Mouse (Mus musculus) right cerebral cortex, postnatal 10 days (tissue): ENCODE measurements around the gene Boc.
A peak's percentile ranks its signal among the peaks of the same experiment; 100 is the strongest.

Experiments used
- DNase-seq, 2 experiments: peaks; one replicate each; pipeline ENCODE4 v3.0.0; 2021; ENCODE audit warnings: low spot score in 2 of 2

Boc gene

DNA sequence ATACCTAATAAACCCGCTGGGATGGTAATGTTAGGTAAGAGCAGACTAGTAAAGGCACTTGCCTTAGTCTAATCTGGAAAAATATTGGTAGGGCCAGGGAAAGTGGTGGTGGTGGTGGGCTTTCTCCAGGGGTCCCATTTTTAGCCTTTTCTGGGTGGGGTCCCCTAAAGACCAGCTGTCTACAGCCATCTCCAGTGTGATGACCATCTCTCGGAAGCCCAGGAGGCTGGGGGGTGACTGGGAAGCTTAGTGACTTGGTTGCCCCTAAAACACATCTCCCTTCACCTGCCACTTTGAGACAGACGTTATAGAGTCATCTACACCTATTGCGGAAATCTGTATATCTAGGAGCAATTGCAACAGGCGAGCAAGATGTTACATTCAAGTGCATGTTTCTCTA is 6.0 kb downstream of the Boc start:
- DNase-seq = peak in 1 of 2 experiments; percentile 19

DNA sequence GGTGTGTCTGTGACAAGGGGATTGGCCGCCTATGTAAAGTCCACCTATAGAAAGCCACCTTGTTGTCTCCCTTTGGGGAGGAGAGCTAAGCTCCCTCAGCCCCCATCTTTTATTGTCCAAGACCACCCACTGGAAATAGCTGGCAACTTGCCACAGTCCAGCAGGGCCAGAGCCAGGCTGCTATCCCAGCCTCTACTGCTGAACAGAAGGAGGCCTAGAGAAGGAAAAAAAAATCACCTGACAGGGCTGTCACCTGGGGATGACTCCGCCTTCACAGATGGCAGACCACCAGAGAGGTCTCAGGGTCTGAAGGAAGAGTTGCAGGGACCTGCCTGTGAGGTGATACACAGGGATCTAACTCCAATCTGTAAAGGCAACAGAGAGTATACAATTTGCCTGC is 6.7 kb downstream of the Boc start:
- DNase-seq = peak in 1 of 2 experiments; percentile 33

DNA sequence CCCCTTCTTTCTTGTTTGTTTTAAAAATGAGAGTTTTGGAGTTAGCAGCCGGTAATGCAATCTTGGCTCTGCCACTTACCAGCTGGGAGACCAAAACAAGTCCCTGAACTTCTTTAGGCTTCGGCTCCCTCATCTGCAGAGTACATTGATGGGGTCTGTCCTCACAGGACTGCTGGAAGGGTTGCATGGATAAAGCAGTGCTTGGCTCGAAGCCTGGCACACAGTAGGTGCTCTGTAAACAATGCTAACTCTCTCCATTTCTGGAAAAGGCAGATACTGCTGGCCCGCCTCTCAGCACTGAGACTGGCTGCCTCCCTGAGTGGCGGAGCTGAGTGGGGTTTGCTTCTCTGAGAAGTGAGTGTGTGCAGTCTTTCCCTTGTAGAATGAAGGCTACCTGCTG is 7.2 kb downstream of the Boc start:
- DNase-seq = peak in 1 of 2 experiments; percentile 10

DNA sequence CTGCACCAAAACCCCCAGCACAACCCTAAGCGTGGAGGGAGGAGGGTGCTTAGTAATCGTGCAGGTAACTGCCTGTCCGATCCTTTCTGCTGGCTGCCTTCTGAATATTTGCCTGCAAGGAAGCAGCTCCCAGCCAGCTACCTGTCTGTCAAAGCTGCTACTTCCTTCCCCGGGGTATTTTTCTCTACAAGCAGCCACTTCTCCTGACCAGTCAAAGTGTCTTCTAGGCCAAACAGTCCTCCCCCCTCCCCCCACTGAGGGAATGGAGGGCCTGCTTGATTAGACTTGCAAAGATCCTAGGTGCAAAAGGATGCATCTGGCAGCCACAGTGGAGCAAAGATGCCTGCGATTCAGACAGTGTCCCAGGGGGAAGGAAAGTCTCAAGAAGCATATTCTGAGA is 7.9 kb downstream of the Boc start:
- DNase-seq = peak in 1 of 2 experiments; percentile 36

DNA sequence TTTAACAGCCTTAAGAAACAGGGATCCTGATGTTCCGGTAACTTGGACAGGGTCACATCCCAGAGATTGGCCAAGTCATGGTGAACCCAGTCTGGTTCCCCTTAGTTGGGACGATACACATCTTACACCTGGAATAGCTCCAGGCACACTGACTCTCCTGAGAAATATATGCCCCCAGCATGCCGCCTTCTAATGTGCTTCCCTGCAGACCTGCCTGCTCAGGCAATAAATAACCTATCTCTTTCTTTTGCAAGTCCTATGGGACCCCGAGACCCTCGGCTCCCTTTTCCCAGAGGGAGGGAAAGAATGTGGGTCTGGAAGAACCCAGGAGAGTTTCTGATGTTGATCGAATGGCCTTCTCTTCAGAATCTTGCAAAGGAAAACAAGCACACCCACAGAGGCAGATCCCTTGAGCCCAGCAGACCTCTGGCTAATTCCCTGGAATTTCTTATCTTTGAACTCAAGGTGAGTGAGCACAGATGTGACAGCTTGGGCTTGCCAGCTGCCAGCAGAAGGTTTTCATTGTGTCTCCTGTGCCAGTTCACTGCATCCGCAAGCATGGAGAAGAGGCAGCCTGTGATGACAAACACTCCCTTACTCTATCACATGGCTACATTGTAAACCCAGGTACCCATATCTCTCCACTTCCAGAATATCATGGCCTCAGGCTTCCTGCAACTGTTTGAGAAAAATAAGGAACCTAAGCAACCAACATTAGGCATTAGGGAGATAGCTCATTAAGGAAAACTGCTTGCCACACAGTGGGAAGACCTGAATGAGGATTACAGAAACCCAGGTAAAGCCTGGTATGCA is 8.6 kb downstream of the Boc start:
- DNase-seq = no peak

DNA sequence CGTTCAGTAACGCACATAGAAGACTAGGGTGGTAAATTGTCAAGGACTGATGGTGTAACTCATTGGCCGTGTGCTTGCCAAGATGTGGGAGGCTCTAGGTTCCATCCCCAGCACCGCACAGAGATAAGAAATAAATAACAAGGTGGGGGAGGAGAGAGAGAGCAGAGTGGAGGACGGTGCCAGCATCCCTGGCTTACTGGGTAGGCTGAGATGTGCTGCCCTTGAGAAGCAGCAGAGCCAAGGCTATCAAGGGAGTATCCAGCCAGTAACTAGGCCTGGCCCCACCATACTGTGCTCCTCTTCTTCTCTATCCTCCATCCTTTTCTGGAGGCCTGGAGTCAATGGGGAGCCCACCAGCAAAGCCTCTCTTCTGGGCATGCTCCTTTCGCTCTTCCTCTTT is 9.3 kb downstream of the Boc start:
- no peak for DNase-seq

DNA sequence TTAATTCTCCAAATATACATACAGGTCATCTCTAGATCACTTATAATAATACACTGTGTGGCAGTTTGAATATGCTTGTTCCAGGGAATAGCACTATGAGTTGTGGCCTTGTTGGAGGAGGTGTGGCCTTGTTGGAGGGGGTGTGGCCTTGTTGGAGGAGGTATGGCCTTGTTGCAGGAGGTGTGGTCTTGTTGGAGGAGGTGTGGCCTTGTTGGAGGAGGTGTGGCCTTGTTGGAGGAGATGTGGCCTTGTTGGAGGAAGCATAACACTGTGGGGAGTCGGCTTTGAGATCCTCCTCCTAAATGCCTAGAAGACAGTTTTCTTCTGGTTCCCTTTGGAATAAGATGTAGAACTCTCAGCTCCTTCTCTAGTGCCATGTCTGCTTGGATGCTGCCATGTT is 10.7 kb downstream of the Boc start:
- DNase-seq = no peak

DNA sequence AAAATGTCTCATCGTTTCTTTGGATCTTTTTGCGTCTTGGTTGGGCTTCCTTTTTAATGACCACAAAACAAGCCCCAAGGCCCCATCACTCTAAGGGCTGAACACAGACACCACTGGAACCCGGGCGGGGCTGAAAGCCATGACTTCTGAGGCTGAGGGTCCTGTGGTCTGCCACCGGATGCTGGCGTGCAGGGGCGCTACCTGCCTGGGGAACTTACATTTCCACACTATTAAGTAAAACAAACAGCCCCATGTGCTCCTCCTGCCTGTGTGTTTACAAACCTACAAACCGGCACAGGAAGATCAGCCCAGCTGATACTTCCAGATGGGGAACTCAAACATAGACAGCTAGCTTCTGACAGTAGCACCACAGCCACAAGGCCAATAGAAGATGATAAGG is 11.9 kb downstream of the Boc start:
- no peak for DNase-seq

DNA sequence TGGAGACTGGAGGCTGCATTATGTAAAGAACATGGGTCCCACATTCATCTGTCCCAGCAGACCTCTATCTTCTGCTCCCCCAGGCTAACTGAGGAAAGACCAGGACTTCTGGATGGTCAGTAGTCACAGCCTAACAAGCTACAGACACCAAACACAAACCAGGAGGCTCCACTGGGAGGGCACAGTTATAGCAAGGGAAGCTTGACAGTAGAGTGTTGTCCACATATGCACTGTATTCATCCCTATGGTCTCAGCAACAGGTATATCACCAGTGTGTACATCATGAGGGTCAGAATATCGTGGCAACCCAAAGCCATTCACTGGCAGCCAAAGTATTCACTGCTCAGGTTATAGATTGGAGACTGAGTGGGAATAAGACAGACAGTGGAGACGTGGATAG is 12.8 kb downstream of the Boc start:
- no peak for DNase-seq

DNA sequence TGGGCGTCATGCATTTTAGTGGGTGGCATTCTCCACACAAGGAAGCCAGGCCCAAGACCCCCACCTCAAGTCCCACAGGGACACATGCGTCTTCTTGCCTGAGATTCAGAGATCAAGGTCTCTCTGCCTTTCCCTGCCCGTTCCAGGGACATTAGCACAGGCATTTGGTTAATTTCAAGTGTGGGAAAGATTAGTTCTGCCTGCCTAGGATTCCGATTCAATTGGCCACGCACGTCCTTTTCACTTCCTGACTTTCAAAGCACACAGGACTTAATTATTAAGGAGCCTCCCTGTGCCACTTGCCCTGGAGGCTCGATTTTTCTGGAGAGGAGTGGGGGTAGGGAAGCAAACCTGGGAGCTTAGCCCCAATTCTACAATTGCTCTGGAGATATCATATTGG is 13.5 kb downstream of the Boc start:
- DNase-seq = peak in 1 of 2 experiments; percentile 18

DNA sequence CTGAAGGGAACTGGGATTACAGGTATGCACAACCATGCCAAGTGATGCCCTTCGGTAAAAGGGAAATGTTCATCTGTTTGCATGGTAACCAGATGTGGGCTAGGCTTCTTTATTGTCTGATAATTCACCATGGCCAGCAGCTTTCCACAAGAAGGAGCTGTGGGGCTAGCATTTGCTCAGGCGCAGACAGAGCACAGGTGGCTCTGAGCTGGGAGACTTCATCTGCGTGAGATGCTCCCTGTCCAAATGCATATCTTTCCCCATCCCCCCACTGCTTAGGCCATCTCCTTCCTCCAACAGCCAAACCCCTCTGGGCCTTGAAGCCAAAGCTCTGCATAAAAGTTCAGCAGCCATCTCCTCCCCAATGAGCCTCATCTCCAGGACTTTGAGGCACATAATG is 15.6 kb downstream of the Boc start:
- DNase-seq = peak in 1 of 2 experiments; percentile 28

DNA sequence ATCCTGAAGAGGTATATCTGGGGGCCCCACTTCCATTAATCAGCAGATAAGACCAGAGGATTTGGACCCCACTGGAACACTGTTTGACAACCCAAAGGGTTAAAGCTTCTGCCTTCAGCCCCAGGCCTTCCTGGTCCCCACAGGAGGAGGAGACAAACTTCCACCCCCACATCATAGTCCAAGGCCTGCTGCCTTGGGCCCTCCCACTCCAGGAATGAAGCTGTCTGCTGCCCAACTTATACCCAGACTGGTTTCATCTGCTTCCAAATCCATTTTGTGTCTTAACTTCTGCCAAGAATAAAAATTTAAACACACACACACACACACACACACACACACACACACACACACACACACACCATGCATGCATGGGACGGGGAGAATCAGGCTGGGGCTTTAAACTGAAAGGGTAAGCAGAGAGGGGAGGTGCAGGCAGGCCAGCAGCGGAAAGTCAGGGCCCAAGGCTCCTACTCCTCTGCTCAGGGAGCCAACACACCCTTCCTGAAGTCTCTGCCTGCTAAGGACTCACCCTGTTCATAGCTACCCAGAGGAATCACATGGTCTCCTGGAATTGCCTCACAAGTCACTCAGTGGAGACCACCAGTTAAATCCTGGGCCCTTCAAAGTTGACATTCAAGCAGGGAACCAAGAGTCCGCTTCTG is 16.5 kb downstream of the Boc start:
- no peak for DNase-seq

DNA sequence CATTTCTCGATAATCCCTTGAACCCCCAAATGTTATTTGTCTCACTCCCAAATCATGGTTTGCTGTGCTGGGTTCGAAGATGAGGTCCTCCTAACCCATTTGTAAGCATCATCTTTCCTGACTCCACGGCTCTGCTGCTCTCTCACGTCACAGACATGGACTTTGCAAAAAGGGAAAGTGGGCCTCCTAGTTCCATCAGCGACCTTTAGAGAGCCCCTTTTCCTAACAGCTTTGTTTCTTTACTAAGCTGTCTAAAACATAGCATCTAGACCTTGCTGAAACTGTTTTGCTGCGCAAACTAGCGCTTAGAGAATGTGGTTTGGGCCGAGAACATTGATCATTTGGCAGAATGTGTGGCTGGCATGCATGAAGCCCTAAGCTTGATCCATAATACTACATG is 19.1 kb downstream of the Boc start:
- no peak for DNase-seq

DNA sequence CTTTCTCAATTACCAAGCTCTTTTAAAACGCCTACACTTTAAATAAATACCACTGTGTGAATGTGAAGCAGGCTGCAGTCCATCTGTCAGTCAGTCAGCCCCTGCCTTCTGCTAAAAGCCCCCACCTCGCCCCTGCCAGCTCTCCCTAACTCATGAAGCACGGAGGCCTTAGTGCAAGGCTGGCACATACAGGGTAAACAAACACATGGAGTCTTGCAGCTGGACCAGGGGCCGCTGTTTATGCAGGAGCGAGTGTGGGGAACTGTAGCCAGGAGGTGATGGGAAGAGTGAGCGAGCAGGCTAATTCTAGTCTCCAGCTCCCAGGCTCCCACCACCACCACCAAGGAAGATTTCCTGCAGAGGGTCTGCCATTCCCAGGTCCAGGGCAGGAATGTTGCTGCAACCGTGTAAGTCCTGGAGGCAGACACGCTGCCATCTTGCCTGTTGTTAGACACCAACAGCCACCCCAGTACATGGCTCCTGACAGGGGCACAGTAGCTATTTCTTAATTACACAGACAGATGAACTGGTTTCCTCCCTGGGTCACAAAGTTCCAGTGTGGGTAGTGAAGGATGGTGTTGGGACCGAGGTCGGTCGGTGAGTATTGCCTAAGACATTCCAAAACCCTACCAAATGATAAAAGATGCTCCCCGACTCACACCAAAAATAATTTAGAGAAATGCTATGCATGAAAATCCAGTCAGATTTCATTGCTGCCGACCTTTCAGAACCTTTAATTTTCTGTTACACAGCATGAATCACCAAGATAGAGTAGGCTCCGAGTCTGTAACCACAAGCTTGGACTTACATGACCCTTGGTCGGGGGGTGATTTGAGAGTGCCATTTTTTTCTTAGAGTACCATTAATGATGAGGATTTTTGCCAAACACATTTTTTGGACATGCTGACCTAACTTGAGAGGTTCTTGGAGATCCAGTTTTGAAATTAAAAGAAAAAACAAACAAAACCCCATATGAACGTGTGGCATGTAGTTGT is 20.0 kb downstream of the Boc start:
- DNase-seq = no peak

DNA sequence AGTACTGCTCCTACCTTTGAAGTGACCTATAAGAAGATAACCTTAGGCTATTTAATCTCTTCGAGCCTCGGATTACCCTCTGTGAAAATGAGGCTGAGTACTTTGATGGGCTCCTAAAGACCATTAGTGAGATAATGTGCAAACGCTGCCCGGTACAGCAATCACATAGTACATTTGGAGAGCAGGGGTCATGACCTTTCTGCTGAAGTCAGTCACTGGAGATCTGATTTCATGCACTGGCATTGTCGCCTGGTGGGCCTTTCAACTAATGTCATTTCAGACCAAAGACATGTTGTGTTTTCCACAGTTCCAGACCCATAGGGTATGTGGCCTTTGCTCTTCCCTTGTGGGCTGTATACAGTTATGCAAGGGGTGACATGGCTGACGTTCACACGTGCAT is 24.6 kb downstream of the Boc start:
- no peak for DNase-seq

DNA sequence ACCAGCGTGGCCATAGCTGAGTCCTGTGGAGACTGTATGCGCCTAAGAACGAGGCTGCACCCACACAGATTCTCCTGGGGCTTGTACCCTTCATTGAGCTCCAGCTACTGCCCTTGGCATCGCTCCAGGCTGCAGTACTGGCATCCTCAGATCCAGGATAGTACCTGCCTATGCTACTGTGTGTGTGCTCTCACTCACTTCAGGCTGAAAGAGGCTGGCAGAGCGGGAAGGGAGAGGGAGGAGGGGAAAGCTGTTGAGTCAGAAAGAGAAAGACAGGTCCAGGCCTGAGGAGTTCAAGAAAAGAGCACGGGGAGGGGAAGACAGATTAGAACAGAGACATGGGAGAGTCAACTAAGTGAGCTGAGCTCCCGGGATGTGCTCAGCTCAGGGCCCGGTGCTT is 25.2 kb downstream of the Boc start:
- DNase-seq = no peak

DNA sequence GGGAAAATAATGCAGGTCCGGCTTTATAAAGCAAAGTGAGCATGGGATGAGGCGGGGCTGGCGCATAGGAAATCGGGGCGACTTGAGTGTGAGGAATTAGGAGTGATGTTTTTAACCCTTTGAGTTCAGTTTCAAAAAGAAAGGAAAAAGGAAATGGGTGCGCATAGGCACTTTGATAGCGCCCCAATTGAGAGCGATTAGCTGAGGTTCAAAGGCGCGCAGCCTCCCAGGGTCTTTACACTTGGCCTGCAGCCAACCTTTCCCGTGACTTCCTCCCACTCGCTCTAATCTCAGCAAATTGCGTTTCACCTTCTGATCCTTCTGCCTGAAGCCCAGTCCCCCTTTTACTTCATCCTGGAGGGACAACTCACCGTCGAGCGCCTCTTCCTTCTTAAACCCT is 25.8 kb downstream of the Boc start:
- no peak for DNase-seq

DNA sequence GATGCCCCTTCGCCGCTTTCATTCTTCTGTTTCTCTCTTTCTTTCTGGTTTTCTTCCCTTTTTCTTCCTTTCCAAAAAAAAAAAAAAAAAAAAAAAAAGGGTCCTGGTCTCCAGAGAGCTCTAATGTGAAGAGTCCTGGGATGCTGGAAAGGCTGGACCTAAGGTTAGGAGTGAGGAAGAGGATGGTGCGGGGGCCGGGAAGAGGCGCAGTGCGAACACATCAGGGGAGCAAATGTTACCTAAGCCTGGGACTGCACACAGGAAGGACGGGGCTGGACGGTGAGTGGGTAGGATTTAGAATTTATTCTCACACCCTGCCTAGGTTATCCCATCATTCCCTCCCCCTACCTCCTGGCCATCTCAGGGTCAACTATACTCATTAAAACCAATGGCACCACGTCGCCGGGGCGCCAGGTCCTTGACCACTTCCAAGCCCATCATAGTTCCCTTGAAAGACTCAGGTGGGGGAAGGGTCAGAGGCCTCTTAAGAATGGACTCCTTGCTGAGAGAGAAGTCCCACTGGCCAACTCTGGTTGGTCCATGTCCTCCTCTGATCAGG is 27.4 kb downstream of the Boc start:
- DNase-seq = no peak

DNA sequence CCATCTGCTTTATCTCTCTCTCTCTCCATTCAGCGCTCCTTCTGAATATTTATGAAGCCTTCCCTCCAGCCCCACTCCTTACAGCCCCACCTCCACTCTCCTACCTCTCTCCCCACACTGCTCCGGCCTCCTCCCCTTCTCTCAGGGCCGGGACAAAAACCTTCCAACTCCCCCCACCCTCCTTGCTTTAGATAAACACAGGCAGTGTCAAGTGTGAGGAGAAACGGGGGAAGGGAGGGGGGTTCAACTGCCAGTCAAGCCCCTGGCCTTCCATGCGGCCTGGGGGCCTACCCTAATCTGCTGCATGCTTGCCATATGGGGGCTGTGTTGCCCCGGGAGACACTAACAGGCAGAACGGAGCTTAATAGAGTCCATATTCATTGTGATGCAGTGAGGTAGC is 27.9 kb downstream of the Boc start:
- peak; percentile 54 to 60 for DNase-seq

DNA sequence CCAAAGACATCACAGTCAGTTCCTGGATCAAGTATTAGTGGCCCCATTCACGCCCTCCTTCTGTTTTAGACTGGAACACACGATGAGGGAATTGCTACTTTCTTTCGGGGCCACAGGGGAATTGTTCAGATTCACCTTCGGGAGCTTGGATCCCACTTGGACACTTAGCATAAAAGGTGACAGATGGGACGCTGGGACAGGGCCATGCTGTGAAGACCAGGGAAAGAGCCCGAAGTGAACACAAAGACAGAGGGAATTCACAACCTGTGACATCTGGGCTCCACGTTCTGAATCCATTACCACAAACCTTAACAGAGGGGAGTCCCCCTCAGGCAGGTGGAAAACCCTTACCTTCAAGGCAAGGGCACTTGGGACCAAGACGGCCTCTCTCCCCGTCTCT is 28.5 kb downstream of the Boc start:
- no peak for DNase-seq

DNA sequence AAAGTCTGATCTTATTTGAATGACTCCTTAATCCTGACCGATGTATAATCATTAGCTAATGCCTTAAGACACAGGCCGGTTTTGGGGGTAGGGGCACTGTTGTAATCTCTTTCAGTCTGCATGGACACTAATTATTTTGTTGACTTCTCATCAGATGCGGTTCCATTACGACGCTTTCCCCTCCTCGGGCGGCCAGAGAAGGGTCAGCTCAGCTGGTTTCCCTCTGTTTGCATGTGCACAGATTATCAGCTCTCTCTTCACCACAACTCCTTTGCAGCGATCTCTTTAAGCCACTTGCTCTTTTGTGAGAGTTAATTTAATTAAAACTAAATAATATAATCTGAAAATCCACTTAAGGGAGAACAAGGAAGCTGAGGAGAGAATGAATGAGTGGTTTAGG is 29.0 kb downstream of the Boc start:
- DNase-seq = no peak

DNA sequence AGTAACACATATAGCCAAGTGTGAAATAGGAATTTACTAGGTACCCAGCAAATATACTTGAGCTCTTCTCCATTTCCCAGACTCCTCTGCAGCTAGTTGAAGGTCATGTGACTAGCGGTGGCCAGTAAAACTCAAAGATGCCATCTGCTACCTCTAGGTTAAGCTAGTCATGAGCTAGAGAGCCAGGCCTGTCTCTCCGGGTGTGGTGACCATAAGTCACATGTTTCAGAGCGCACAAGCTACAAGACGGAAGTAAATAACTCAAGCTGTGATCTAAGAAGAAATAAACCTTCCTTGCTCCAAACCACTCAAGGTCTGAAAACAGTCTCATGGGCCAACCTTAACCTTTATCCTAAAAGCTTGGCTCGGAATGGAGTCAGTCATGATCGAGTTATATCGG is 29.7 kb downstream of the Boc start:
- DNase-seq = no peak
